Mouse (Mus musculus) midbrain, embryonic 11.5 days (tissue): ENCODE measurements around the gene Sec14l3. TPM values are rescaled to one million over a fixed set of nuclear protein-coding genes. Genes with fewer than 3 reads are reported as not detected.

ENCODE experiments used
- ATAC-seq: fragments of 200-750 bp; cut with Nextera tagmentation; 2 replicates; pipeline ENCODE4 v1.8.0; 2017; ENCODE audit warnings: moderate TSS enrichment, moderate library complexity; ENCODE audit not compliant: low FRiP score
- DNase-seq: peaks from one replicate; pipeline ENCODE4 v3.0.0; 2015; ENCODE audit warnings: low spot score; ENCODE audit errors: missing footprints
- H3K27ac ChIP-seq: fragments of 300-500 bp; sonication (generic); 2 replicates; pipeline ENCODE4 v1.5.1; 2014; ENCODE audit warnings: low read depth, low read length
- H3K27me3 ChIP-seq: fragments of 300-500 bp; sonication (generic); 2 replicates; pipeline ENCODE4 v1.6.1; 2014; ENCODE audit warnings: mild to moderate bottlenecking, low read length, moderate library complexity, mixed read lengths; ENCODE audit not compliant: control insufficient read depth, insufficient read depth
- H3K36me3 ChIP-seq: fragments of 300-500 bp; sonication (generic); 2 replicates; pipeline ENCODE4 v1.6.1; 2014; ENCODE audit warnings: mild to moderate bottlenecking, low read length, moderate library complexity, mixed read lengths; ENCODE audit not compliant: control insufficient read depth, insufficient read depth
- H3K4me1 ChIP-seq: fragments of 300-500 bp; sonication (generic); 2 replicates; pipeline ENCODE4 v1.6.1; 2014; ENCODE audit warnings: low read length; ENCODE audit not compliant: control insufficient read depth, insufficient read depth
- H3K4me2 ChIP-seq: fragments of 300-500 bp; sonication (generic); 2 replicates; pipeline ENCODE4 v1.6.1; 2014; ENCODE audit warnings: mild to moderate bottlenecking, moderate library complexity
- H3K4me3 ChIP-seq: fragments of 300-500 bp; sonication (generic); 2 replicates; pipeline ENCODE4 v1.5.1; 2014; ENCODE audit warnings: low read depth, low read length
- H3K9ac ChIP-seq: fragments of 300-500 bp; sonication (generic); 2 replicates; pipeline ENCODE4 v1.6.1; 2014; ENCODE audit warnings: low read length
- H3K9me3 ChIP-seq: fragments of 300-500 bp; sonication (generic); 2 replicates; pipeline ENCODE4 v1.6.1; 2016; ENCODE audit warnings: low read length; ENCODE audit not compliant: control insufficient read depth
- WGBS: fragments of 180-500 bp; shearing (Covaris S2); extraction: QIAGEN DNeasy Blood & Tissue Kit; methylation state at CpG from one replicate; pipeline ENCODE4 v1.1.7; 2014; 5-methylcytosine and 5-hydroxymethylcytosine counted together
- polyA plus RNA-seq: library from polyadenylated mRNA; unstranded; fragments of >200 nt; fragmentation: Nextera tagmentation; extraction: Ambion mirVana; gene quantifications from 2 replicates; pipeline ENCODE4 v1.2.1, GENCODE M21; 2014

Gene Sec14l3
- polyA plus RNA-seq, 1 experiment from 2014 or later = not detected

DNA sequence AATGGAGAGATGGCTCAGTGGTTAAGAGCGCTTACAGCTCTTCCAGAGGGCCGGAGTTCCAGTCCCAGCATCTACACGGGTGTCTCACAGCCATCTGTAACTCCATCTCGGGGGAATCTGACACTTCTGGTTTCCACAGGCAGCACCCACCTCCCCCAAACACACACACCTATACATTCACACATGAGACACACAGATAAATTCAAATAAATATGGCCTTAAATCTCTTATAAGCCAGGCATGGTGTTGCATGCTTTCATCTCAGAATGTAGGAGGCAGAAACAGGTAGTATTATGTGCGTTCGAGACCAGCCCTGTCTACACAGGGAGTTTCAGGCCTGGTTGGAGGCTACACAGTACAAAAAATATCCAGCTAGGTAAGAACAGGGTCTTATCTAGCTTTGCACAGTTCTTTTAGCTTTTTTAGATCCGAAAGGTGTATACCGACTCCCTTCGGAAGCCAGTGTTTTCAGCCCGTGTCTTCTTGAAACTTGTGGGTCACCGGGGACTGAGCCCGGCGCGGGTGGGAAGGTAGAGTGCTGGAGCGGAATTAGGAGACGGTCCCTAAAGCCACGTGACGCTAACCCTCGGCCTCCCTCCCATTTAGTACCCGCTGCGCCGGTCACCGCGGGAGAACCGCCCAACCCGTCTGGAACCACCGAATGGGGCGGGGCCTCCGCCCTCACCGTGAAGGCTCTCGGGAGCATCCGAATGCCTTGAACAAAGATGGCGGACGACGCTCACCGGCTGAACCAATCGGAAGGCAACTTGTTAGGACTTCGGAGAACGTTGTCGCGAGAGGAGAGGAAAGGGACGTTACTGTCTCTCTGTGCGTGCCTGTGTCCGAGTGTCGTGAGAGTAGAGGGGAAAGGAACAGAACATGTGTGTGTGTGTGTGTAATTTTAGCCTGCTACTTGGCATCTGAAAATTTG lies 31.7 kb downstream of the Sec14l3 start:
- WGBS = 2% methylated on average over 45 of the region's 45 CpGs
- Histone ChIP-seq H3K27me3 (no peaks in the 10 kb centered on the region), H3K4me2 (peak overlapping the region; percentile 72), H3K36me3 (peaks cover 2% of the 10 kb centered on the region; the same call in 1 of the 2 replicates), H3K9ac (peak overlapping the region; percentile 85), H3K9me3 (no peaks in the 10 kb centered on the region), H3K4me1 (peaks cover 12% of the 10 kb centered on the region), H3K4me3 (peak overlapping the region; percentile 44), H3K27ac (peak overlapping the region; percentile 62)
- peak; percentile 98 for DNase-seq
- peak; percentile 96 for ATAC-seq

DNA sequence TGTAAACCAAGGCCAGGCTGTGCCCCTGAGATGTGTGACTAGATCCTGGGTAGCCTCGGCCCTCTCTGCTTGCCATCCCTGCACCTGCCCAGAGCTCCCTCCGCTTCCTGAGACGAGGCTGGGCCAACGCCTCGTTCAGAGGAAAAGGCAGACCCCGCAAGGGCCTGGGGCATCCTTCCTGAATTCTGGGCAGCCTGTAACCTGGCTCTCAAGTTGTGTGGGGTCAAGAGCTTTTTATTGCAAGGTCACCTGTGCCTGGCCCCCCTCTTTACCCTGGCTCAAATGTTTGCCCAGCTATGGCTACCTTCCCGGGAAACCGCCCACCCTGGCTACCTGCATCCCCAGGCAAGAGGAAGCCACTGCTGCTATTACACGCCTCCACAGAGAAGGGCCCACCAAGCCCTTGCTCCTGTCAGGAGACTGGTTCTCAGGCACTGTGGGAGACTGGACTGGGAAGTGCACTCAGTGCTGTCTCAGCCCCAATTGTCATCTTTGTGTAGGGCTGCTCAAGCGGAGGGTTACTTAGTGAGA lies 32.5 kb downstream of the Sec14l3 start:
- no peaks in the 10 kb centered on the region for H3K27me3 ChIP-seq

DNA sequence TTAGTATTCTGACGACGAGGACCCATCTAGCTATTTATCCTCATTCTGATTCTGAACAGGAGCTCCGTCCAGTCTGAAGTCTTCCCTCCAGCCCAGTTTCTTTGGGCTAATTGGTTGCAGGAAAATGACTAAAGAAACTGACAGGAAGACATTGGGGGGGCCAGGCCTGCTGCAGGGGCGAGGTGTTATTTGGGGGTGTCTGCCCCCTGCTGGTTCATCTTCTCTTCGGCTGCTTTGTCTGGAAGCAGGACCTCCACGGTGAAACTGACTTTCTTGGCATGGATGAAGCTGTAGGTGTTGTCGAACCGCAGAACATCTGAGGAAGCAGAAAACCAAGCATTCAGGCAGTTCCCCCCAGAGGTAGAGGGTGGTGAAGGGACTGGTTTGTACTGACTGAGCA lies 33.5 kb downstream of the Sec14l3 start:
- Histone ChIP-seq H3K36me3 (no peaks in the 10 kb centered on the region), H3K4me1 (peaks cover 12% of the 10 kb centered on the region), H3K9me3 (no peaks in the 10 kb centered on the region), H3K27me3 (no peaks in the 10 kb centered on the region), H3K4me2 (no peak overlapping the region), H3K27ac (no peak overlapping the region), H3K9ac (no peak overlapping the region), H3K4me3 (no peak overlapping the region)
- no peak for DNase-seq
- ATAC-seq = no peak
- 66% methylated on average over 8 of the region's 8 CpGs for WGBS

More for the DNA sequence above, 32.5 kb downstream of the Sec14l3 start:
- peak overlapping the region; percentile 85 for H3K9ac ChIP-seq
- WGBS = 30% methylated on average over 10 of the region's 10 CpGs
- H3K4me2 ChIP-seq = peak overlapping the region; percentile 72
- ATAC-seq = peak; percentile 45
- peaks cover 12% of the 10 kb centered on the region for H3K4me1 ChIP-seq
- DNase-seq = peak; percentile 86
- peak overlapping the region; percentile 44 for H3K4me3 ChIP-seq
- no peaks in the 10 kb centered on the region for H3K36me3 ChIP-seq
- no peaks in the 10 kb centered on the region for H3K9me3 ChIP-seq
- H3K27ac ChIP-seq = peak overlapping the region; percentile 56; the same call in 1 of the 2 replicates

DNA sequence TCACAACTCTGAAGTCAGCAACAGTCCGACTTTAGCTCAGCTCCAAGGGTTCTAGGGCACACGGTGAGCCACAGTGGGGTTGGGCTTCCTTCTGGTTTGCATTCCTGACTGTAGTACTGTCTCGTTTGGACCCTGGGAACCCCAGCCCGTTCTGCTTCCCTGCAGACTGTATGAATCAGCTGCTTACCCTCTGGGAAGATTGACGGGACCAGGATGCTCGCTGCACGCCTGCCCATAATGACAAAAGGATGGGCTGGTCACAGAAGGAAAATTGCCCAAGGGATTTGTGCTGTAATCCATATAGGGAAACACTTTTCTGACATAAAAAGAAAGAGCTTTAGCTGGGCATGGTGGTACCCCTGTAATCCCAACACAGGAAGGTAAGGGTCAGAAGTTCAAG lies 34.2 kb downstream of the Sec14l3 start:
- peaks cover 12% of the 10 kb centered on the region for H3K4me1 ChIP-seq
- DNase-seq (no peak), ATAC-seq (no peak)
- H3K9me3 ChIP-seq = no peaks in the 10 kb centered on the region
- H3K27me3 ChIP-seq = no peaks in the 10 kb centered on the region
- H3K27ac ChIP-seq = no peak overlapping the region
- no peak overlapping the region for H3K4me2 ChIP-seq
- H3K4me3 ChIP-seq = no peak overlapping the region
- no peaks in the 10 kb centered on the region for H3K36me3 ChIP-seq
- H3K9ac ChIP-seq = no peak overlapping the region
- WGBS = 80% methylated on average over 7 of the region's 7 CpGs

DNA sequence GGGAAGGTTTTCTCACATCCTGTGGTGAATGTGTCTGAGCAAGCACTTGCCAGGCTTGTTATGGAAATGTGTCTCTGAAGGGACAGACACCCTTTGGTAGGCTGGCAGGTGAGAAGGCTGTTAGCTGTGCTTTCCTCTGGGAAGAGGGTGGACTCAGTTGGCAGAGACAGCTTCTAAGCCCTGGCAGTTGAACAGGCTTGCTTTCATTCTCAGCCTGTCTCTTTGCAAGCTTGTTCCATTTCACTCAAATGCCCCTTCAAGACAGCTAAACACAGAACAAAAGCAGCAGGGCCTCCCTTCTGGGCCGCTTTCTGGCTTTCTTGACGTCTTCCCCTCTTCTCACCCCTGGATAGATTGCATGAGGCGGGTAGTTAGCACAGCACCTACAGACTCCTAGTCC lies 34.8 kb downstream of the Sec14l3 start:
- Histone ChIP-seq H3K4me1 (peaks cover 12% of the 10 kb centered on the region), H3K9me3 (no peaks in the 10 kb centered on the region), H3K4me3 (no peak overlapping the region), H3K27me3 (no peaks in the 10 kb centered on the region), H3K4me2 (no peak overlapping the region), H3K9ac (no peak overlapping the region), H3K36me3 (no peaks in the 10 kb centered on the region), H3K27ac (no peak overlapping the region)
- 56% methylated on average over 3 of the region's 3 CpGs for WGBS
- no peak for ATAC-seq
- DNase-seq = no peak

DNA sequence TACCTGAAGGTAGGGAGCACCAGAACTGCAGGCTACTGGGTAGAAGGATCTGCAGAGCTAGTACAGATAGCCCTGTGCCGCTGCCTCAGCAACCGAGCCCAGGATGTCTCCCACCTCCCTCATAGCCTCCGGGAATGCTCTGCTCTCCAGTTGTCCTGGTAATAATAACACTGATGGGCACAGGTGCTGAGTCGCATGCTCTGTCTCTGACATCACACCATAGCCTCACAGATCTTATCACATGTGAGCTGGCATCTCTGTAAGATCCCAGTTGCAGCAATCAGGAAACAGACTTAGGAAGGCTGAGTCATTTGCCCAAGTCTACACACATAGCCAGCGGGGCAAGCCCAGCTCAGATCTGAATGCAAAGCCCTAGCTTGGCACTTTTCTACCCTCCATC lies 37.2 kb downstream of the Sec14l3 start:
- no peaks in the 10 kb centered on the region for H3K36me3 ChIP-seq
- H3K4me3 ChIP-seq = no peak overlapping the region
- no peak for DNase-seq
- no peak overlapping the region for H3K9ac ChIP-seq
- 84% methylated on average over 5 of the region's 5 CpGs for WGBS
- ATAC-seq = no peak
- no peak overlapping the region for H3K27ac ChIP-seq
- H3K27me3 ChIP-seq = no peaks in the 10 kb centered on the region
- H3K4me1 ChIP-seq = peaks cover 6% of the 10 kb centered on the region
- H3K4me2 ChIP-seq = no peak overlapping the region
- H3K9me3 ChIP-seq = no peaks in the 10 kb centered on the region

DNA sequence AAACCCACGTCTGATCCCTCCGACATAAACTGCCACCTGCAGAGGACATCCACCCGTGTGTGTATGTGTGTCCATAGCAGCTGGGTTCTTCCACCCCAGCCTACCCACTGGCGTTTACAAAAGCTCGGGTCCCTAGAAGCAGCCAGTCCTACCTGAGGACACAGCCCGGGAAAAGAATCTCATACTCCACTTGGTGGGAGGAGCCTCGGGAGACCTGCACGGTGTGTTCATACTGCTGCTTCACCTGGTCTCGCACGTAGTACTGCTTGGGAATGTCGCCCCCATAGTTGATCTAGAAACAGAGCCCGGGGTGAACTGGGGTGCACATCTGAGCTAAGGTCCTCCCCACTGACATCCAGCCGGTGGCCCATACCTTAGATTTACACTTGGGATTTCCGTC lies 38.9 kb downstream of the Sec14l3 start:
- H3K36me3 ChIP-seq = no peaks in the 10 kb centered on the region
- no peak for ATAC-seq
- WGBS = 86% methylated on average over 14 of the region's 14 CpGs
- H3K27ac ChIP-seq = no peak overlapping the region
- no peak overlapping the region for H3K4me3 ChIP-seq
- no peak overlapping the region for H3K9ac ChIP-seq
- no peaks in the 10 kb centered on the region for H3K4me1 ChIP-seq
- H3K9me3 ChIP-seq = no peaks in the 10 kb centered on the region
- no peak overlapping the region for H3K4me2 ChIP-seq
- no peaks in the 10 kb centered on the region for H3K27me3 ChIP-seq
- no peak for DNase-seq

DNA sequence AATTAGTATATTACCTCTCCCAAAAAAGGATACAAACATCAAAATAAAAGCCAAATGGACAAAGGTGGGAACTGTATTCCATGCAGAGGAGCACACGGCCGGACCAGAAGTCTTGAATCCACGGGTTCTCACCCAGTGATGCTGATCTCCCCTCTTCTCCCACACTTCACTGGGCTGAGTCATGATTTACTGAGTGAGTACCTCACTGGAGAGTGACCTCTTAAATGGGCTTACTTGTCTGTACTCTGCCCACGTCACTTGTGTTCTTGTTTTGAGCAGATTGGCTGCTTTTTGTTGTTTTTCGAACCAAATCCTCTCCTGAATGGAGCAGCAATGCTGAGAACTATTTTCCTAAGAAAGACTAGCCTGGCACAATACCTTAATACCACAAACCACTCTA lies 40.3 kb downstream of the Sec14l3 start:
- DNase-seq (no peak), ATAC-seq (no peak)
- Histone ChIP-seq H3K27ac (no peak overlapping the region), H3K9ac (no peak overlapping the region), H3K27me3 (no peaks in the 10 kb centered on the region), H3K9me3 (no peaks in the 10 kb centered on the region), H3K4me2 (no peak overlapping the region), H3K4me1 (no peaks in the 10 kb centered on the region), H3K4me3 (no peak overlapping the region), H3K36me3 (no peaks in the 10 kb centered on the region)
- WGBS = 89% methylated on average over 5 of the region's 5 CpGs

DNA sequence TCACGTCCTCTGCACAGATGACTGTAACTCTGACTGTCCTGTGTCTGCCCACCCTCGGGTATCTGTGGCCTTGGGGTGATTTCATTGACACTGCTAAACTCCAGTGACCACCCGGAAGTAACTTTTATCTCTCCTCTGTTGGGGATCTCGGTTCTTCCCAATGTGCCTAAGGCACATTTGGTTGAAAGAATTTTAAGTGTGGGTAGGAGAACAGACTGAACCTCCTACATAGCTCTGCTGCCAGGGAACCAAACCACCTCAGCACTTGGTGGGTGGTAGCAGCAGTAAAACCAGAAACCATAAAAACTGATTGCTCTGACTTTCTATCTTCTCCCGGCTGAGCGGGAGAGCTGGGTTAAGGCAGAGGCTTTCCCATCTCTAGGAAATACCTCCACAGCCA lies 40.8 kb downstream of the Sec14l3 start:
- Histone ChIP-seq H3K4me2 (no peak overlapping the region), H3K9ac (no peak overlapping the region), H3K4me3 (no peak overlapping the region), H3K36me3 (no peaks in the 10 kb centered on the region), H3K27me3 (no peaks in the 10 kb centered on the region), H3K27ac (no peak overlapping the region), H3K4me1 (no peaks in the 10 kb centered on the region), H3K9me3 (no peaks in the 10 kb centered on the region)
- no peak for DNase-seq
- 81% methylated on average over 6 of the region's 6 CpGs for WGBS
- no peak for ATAC-seq
